In the genomic region with DNA sequence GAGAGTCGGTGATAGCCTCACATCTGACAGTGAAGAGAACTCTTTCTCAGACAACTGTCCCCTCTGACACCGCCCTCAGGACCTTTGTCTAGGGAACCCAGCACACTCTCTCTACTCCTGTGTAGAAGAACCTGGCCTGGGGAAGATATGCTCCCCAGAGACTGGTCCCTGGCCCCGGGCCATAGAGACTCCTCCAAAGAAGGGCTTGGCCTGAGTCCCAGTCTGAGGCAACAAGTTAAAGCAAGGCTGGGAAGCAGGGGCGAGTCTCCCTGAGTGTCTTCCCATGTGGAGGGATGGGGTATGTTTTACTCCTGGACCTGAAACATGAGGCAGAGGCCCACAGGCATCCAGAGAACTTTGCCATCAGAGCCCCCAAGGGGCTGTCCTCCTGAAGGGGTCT, we compare ENCODE assay signal across 13 mouse cellular contexts. TPM values are rescaled to one million over a fixed set of nuclear protein-coding genes. Genes with fewer than 3 reads are reported as not detected.
DNase-seq lines count a peak whose midpoint lies in the region; TF ChIP-seq lines count a peak whose summit lies in the region.
"Had no signal": no experiment of that assay in that cellular context is flagged by ENCODE, and none has a peak within 500 bp of the region (broad histone marks: within the 10 kb centered on the region; RNA-seq: fewer than 3 reads in every experiment).

No protein-coding gene starts in this region.

- H3K27ac ChIP-seq in gastrocnemius, adult 2 months = no peak overlapping the region
- H3K27ac ChIP-seq: embryonic facial prominence, embryonic 13.5 days; kidney, embryonic 15.5 days; limb, embryonic 15.5 days had no signal

- intact Hi-C loops in gastrocnemius, adult 2 months (cut with DNase I) = no loop called here

- H3K4me3 ChIP-seq in gastrocnemius, adult 2 months = no peak overlapping the region
- H3K4me3 ChIP-seq: embryonic facial prominence, embryonic 13.5 days; kidney, embryonic 15.5 days; limb, embryonic 15.5 days had no signal

- DNase-seq in gastrocnemius, adult 2 months = peak; percentile 50
- no peak for DNase-seq in gastrocnemius, postnatal 10 days
- DNase-seq in kidney, postnatal 25 days = peak; percentile 27 to 45
- DNase-seq in kidney, adult 9 months = no peak
- peak; percentile 68 for DNase-seq in 3T3-L1 (ENCODE audit: low read depth, low spot score)
- peak; percentile 25 to 37 for DNase-seq in adrenal gland, postnatal 36 days
- no peak for DNase-seq in layer of hippocampus, adult 11-12 months (ENCODE audit: low spot score)
- no peak for DNase-seq in embryo, embryonic 10 days (ENCODE audit: low spot score)
- DNase-seq: thymus, postnatal 36 days had no signal

- TF ChIP-seq CTCF in gastrocnemius, adult 2 months (IDR thresholded peaks at IDR 0.05) = no peak

RNA-seq across cellular contexts. Expression of a gene that starts 2.1 kb away (rescaled TPM):
- total RNA-seq in gastrocnemius, adult 2 months (2021) = 10 to 100 TPM; 19.0 to 22.8 TPM
- total RNA-seq in gastrocnemius, postnatal 10 days (2021) = 10 to 100 TPM; 29.3 to 36.6 TPM
- total RNA-seq in adrenal gland, postnatal 36 days (2021) = under 1 TPM; 0.36 to 0.53 TPM
- total RNA-seq: heart, postnatal 25 days had no signal

Comparison
In these comparisons a context has a peak if more than half of its experiments do, and no peak if none do; other contexts are left out.
1. DNase-seq: peak in gastrocnemius, adult 2 months (single experiment), kidney, postnatal 25 days (2 of 2), 3T3-L1 (single experiment) and adrenal gland, postnatal 36 days (2 of 2); none in gastrocnemius, postnatal 10 days (single experiment), kidney, adult 9 months (single experiment), layer of hippocampus, adult 11-12 months (single experiment) and embryo, embryonic 10 days (single experiment).
2. RNA of a gene that starts 2.1 kb away (total RNA-seq): 29.3 to 36.6 TPM in gastrocnemius, postnatal 10 days and 19.0 to 22.8 TPM in gastrocnemius, adult 2 months; 0.36 to 0.53 TPM in adrenal gland, postnatal 36 days; every median in the first group is over 10 times any median in the second.